Mouse (Mus musculus): ENCODE measurements at regions not wholly inside any gene's neighbourhood (a gene's known extent, or its start where the extent isn't known, plus 50 kb on each side); places are given as distances from the start of the nearest gene placed in this dataset.

- no peak overlapping the region for H3K27ac ChIP-seq (ENCODE audit: low read length)
- H3K4me3 ChIP-seq (ENCODE audit: low read depth, low read length): no peak overlapping the region
- no peaks in the 10 kb centered on the region for H3K27me3 ChIP-seq (replicated peaks; ENCODE audit: insufficient read depth, low read length)
- no peak overlapping the region for H3K9ac ChIP-seq (replicated peaks; ENCODE audit: low read depth)
- no peaks in the 10 kb centered on the region for H3K9me3 ChIP-seq (ENCODE audit: low read length)
- no peak for ATAC-seq
- no peak for DNase-seq (ENCODE audit: low spot score)
- 30% methylated on average over 4 of the region's 4 CpGs for whole genome bisulfite sequencing
- no peaks in the 10 kb centered on the region for H3K4me1 ChIP-seq (ENCODE audit: insufficient read depth, low read depth, low read length)
- H3K36me3 ChIP-seq (ENCODE audit: insufficient read depth, low read length): no peaks in the 10 kb centered on the region
- no peak overlapping the region for H3K4me2 ChIP-seq (replicated peaks; ENCODE audit: low read depth, low read length)
- TF ChIP-seq CTCF (IDR thresholded peaks at IDR 0.05) (no peak), EP300 (IDR thresholded peaks at IDR 0.05) (no peak)
Observed at GRCm38 (mm10) chr7:129134661-129135215, 122.1 kb upstream of the Plpp4 start.

GRCm38 (mm10) chr7:129137303-129137990, 119.4 kb upstream of the Plpp4 start:
- Histone ChIP-seq H3K9ac (replicated peaks; ENCODE audit: low read depth) (no peak overlapping the region), H3K9me3 (ENCODE audit: low read length) (no peaks in the 10 kb centered on the region), H3K4me1 (ENCODE audit: insufficient read depth, low read depth, low read length) (no peaks in the 10 kb centered on the region), H3K36me3 (ENCODE audit: insufficient read depth, low read length) (no peaks in the 10 kb centered on the region), H3K27ac (ENCODE audit: low read length) (no peak overlapping the region), H3K27me3 (replicated peaks; ENCODE audit: insufficient read depth, low read length) (no peaks in the 10 kb centered on the region), H3K4me2 (replicated peaks; ENCODE audit: low read depth, low read length) (no peak overlapping the region), H3K4me3 (ENCODE audit: low read depth, low read length) (no peak overlapping the region)
- no peak for ATAC-seq
- no peak for DNase-seq (ENCODE audit: low spot score)
- TF ChIP-seq EP300 (IDR thresholded peaks at IDR 0.05) (no peak), CTCF (IDR thresholded peaks at IDR 0.05) (no peak)
- 77% methylated on average over 11 of the region's 11 CpGs for WGBS

DNA sequence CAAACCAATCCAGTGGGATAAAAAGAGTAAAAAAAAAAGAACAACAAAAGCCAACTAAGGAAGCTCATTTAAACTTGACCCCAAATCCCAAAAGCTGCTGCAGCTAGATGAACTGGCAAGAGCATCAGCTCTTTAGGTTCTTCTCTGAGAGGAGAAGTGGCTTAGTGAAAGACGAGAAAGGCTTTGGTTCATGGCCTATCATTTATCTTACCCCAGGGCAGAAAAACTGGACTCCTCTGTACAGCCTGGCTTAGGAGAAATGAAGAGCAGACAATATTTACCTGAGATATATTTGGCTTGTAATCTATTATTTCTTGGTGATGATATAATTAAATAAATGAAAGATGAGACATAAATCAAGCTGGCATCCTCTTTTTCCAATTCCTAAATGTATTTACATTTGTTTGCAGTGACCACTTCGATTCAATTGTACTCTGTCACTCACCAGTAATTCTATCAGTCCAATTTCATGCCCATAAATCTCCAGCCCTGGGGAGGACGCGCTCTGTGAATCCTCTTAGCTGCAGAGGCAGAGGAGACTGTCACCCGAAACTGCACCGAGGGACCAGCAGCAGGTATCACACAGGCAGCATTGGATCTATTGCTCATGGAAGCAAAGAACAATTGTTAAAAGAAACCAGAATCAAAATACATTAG, 114.8 kb upstream of the Plpp4 start:
- H3K27ac ChIP-seq (ENCODE audit: low read length): no peak overlapping the region
- no peaks in the 10 kb centered on the region for H3K36me3 ChIP-seq (ENCODE audit: insufficient read depth, low read length)
- no peak overlapping the region for H3K4me3 ChIP-seq (ENCODE audit: low read depth, low read length)
- TF ChIP-seq CTCF (IDR thresholded peaks at IDR 0.05) (no peak), EP300 (IDR thresholded peaks at IDR 0.05) (no peak)
- H3K9ac ChIP-seq (replicated peaks; ENCODE audit: low read depth): no peak overlapping the region
- ATAC-seq (no peak), DNase-seq (ENCODE audit: low spot score) (no peak)
- no peaks in the 10 kb centered on the region for H3K27me3 ChIP-seq (replicated peaks; ENCODE audit: insufficient read depth, low read length)
- no peaks in the 10 kb centered on the region for H3K4me1 ChIP-seq (ENCODE audit: insufficient read depth, low read depth, low read length)
- no peaks in the 10 kb centered on the region for H3K9me3 ChIP-seq (ENCODE audit: low read length)
- 73% methylated on average over 6 of the region's 6 CpGs for WGBS
- H3K4me2 ChIP-seq (replicated peaks; ENCODE audit: low read depth, low read length): no peak overlapping the region

DNA sequence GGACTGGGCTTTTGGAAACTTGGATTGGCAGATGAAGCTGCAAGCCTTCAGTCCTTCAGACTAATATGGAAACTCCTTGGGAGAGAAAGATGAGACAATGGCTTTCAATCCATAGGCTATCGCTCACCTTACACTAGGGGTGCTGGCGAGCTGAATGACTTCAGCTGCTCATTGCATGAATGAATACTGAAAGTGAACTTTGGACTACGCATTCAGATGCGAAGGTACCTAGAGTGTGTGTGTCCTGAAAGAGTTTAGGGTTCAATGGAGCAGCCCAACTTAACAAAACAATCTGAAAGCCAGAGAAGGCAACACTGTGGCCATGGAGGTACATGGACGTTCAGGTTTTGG, 114.3 kb upstream of the Plpp4 start:
- Histone ChIP-seq H3K4me3 (ENCODE audit: low read depth, low read length) (no peak overlapping the region), H3K27ac (ENCODE audit: low read length) (no peak overlapping the region), H3K9me3 (ENCODE audit: low read length) (no peaks in the 10 kb centered on the region), H3K36me3 (ENCODE audit: insufficient read depth, low read length) (no peaks in the 10 kb centered on the region), H3K9ac (replicated peaks; ENCODE audit: low read depth) (no peak overlapping the region), H3K27me3 (replicated peaks; ENCODE audit: insufficient read depth, low read length) (no peaks in the 10 kb centered on the region), H3K4me2 (replicated peaks; ENCODE audit: low read depth, low read length) (no peak overlapping the region), H3K4me1 (ENCODE audit: insufficient read depth, low read depth, low read length) (no peaks in the 10 kb centered on the region)
- DNase-seq (ENCODE audit: low spot score): no peak
- TF ChIP-seq CTCF (IDR thresholded peaks at IDR 0.05) (no peak), EP300 (IDR thresholded peaks at IDR 0.05) (no peak)
- no peak for ATAC-seq
- WGBS: 72% methylated on average over 5 of the region's 5 CpGs

GRCm38 (mm10) chr7:129155577-129155976, 101.3 kb upstream of the Plpp4 start:
- no peak overlapping the region for H3K4me3 ChIP-seq (ENCODE audit: low read depth, low read length)
- ATAC-seq (no peak), DNase-seq (ENCODE audit: low spot score) (no peak)
- H3K4me1 ChIP-seq (ENCODE audit: insufficient read depth, low read depth, low read length): no peaks in the 10 kb centered on the region
- no peak for TF ChIP-seq CTCF (IDR thresholded peaks at IDR 0.05)
- no peak for TF ChIP-seq EP300 (IDR thresholded peaks at IDR 0.05)
- H3K9me3 ChIP-seq (ENCODE audit: low read length): no peaks in the 10 kb centered on the region
- no peak overlapping the region for H3K4me2 ChIP-seq (replicated peaks; ENCODE audit: low read depth, low read length)
- H3K36me3 ChIP-seq (ENCODE audit: insufficient read depth, low read length): no peaks in the 10 kb centered on the region
- no peak overlapping the region for H3K9ac ChIP-seq (replicated peaks; ENCODE audit: low read depth)
- no peak overlapping the region for H3K27ac ChIP-seq (ENCODE audit: low read length)
- WGBS: 62% methylated on average over 2 of the region's 2 CpGs
- H3K27me3 ChIP-seq (replicated peaks; ENCODE audit: insufficient read depth, low read length): no peaks in the 10 kb centered on the region

DNA sequence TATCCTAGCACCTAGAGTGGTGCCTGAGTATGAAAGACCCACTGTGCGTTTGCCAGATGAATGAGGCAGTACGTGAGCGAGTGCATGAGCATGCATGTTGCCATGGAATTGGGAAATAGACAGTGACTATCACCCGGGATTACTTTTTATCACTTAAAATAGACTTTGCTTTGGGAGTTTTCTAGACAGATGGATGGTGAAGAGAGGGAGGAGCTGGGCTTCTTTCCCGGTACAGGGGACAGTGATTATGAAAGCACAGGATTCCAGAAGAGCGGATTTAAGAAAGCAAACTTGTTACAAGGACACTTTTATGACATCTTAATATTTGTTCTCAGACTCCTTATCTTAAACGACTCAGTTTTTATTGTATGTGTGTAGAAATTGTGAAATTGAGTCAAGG, 86.9 kb upstream of the Plpp4 start:
- Histone ChIP-seq H3K9me3 (ENCODE audit: low read length) (no peaks in the 10 kb centered on the region), H3K36me3 (ENCODE audit: insufficient read depth, low read length) (no peaks in the 10 kb centered on the region), H3K4me3 (ENCODE audit: low read depth, low read length) (no peak overlapping the region), H3K9ac (replicated peaks; ENCODE audit: low read depth) (no peak overlapping the region), H3K27me3 (replicated peaks; ENCODE audit: insufficient read depth, low read length) (no peaks in the 10 kb centered on the region), H3K4me2 (replicated peaks; ENCODE audit: low read depth, low read length) (no peak overlapping the region), H3K4me1 (ENCODE audit: insufficient read depth, low read depth, low read length) (no peaks in the 10 kb centered on the region), H3K27ac (ENCODE audit: low read length) (no peak overlapping the region)
- ATAC-seq (no peak), DNase-seq (ENCODE audit: low spot score) (no peak)
- WGBS: 69% methylated on average over 7 of the region's 7 CpGs
- TF ChIP-seq CTCF (IDR thresholded peaks at IDR 0.05) (no peak), EP300 (IDR thresholded peaks at IDR 0.05) (no peak)

Measured in lung, postnatal 0 days (tissue).